Mouse (Mus musculus): ENCODE measurements around the gene Slc7a8. TPM values are rescaled to one million over a fixed set of nuclear protein-coding genes. Genes with fewer than 3 reads are reported as not detected.
A peak's percentile ranks its signal among the peaks of the same experiment; 100 is the strongest.

The Slc7a8 gene
- polyA plus RNA-seq, 1 experiment from 2014 or later = 2.4 TPM

GRCm38 (mm10) chr14:54795901-54796300 is 14.2 kb upstream of the Slc7a8 start:
- H3K27ac ChIP-seq = no peak overlapping the region
- no peak for DNase-seq (ENCODE audit: low spot score)
- WGBS = 83% methylated on average over 1 of the region's 1 CpGs
- peaks cover 18% of the 10 kb centered on the region for H3K4me1 ChIP-seq
- no peaks in the 10 kb centered on the region for H3K27me3 ChIP-seq (ENCODE audit: insufficient read depth, poor library complexity, severe bottlenecking)
- no peaks in the 10 kb centered on the region for H3K36me3 ChIP-seq
- H3K9me3 ChIP-seq = no peaks in the 10 kb centered on the region
- no peak overlapping the region for H3K4me3 ChIP-seq

GRCm38 (mm10) chr14:54793894-54794830 is 12.4 kb upstream of the Slc7a8 start:
- Histone ChIP-seq H3K27ac (no peak overlapping the region), H3K4me3 (no peak overlapping the region), H3K9me3 (no peaks in the 10 kb centered on the region), H3K4me1 (peaks cover 7% of the 10 kb centered on the region), H3K36me3 (no peaks in the 10 kb centered on the region), H3K27me3 (ENCODE audit: insufficient read depth, poor library complexity, severe bottlenecking) (no peaks in the 10 kb centered on the region)
- DNase-seq (ENCODE audit: low spot score) = no peak
- 66% methylated on average over 8 of the region's 8 CpGs for WGBS

DNA sequence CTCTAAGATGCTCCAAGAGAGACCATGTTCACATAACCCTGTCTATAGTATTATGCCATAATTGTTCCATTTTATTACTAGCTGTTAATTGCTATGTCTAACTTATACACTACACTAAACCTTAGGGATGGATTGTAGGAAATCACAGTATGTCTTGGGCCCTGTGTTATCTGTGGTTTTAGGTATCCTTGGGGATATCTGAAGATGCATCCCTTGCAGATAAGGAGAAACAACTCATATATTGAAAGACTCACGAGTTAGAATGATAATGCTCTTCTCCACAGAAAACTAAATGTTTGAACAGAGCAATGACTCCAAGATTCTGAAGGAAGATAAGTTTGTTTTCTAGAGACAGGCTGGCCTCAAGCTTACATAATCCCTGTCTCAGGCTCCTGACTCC is 11.6 kb upstream of the Slc7a8 start:
- Histone ChIP-seq H3K36me3 (no peaks in the 10 kb centered on the region), H3K4me3 (no peak overlapping the region), H3K9me3 (no peaks in the 10 kb centered on the region), H3K27me3 (ENCODE audit: insufficient read depth, poor library complexity, severe bottlenecking) (no peaks in the 10 kb centered on the region), H3K27ac (no peak overlapping the region), H3K4me1 (peaks cover 7% of the 10 kb centered on the region)
- 44% methylated on average over 1 of the region's 1 CpGs for WGBS
- DNase-seq (ENCODE audit: low spot score) = no peak

DNA sequence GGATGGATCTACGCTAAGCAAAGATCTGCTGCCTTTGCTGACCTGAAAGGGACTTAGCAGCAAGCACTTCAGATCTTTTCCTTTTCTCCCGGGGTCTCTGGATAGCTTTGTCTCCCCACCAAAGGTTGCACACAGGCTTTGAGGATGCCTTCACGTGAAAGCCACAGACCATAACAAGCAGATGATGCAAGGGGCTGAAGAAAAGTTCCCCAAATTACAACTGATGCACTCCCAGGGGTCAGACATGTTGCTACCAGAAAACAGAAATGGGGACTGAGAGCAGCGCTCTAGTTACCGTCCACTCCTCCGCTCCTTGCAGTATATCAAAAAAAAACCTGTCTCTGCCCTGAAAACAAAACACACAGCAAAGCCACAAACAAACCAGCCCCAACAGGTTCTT is 10.4 kb upstream of the Slc7a8 start:
- H3K9me3 ChIP-seq = no peaks in the 10 kb centered on the region
- 73% methylated on average over 6 of the region's 6 CpGs for WGBS
- H3K4me3 ChIP-seq = no peak overlapping the region
- peaks cover 7% of the 10 kb centered on the region for H3K4me1 ChIP-seq
- no peaks in the 10 kb centered on the region for H3K36me3 ChIP-seq
- DNase-seq (ENCODE audit: low spot score) = no peak
- no peak overlapping the region for H3K27ac ChIP-seq
- no peaks in the 10 kb centered on the region for H3K27me3 ChIP-seq (ENCODE audit: insufficient read depth, poor library complexity, severe bottlenecking)

DNA sequence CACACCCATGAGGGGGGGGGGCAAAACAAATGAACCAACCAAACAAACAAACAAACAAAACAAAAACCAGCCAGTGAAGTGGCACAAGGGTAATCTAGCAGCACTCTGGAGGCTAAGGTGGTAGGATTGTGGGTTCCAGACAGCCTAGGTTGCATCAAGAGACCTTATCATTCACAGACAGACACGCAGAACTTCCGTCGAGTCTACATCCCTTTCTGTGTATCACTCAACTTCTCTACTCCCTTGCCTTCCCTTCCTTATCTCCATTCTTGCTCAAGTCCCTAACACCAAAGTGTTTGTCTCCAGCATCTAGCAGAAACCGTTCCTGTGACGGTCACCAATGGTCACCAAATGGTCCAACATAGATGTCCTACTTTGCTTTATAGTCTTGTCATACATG is 6.5 kb upstream of the Slc7a8 start:
- WGBS = 84% methylated on average over 5 of the region's 5 CpGs
- no peaks in the 10 kb centered on the region for H3K36me3 ChIP-seq
- no peak overlapping the region for H3K4me3 ChIP-seq

DNA sequence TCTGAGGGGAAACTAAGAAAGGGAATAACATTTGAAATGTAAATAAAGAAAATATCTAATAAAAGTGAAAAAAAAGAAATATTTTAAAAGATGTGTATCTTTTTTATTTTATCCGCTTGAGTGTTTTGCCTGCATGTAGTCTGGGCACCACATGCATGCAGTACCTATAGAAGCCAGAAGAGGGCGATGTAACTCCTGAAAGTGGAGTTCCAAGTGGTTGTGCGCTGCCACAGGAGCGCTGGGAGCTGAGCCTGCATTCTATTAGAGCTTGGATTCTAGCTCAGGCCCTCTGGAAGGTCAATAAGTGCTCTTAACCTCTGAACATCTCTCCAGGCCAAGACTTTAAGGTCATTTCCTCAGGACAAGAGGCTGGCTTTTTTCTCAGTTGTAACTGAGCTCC is 5.5 kb upstream of the Slc7a8 start:
- peaks cover 6% of the 10 kb centered on the region; the same call in 1 of the 2 replicates for H3K27me3 ChIP-seq (ENCODE audit: insufficient read depth, poor library complexity, severe bottlenecking)
- H3K4me1 ChIP-seq = no peaks in the 10 kb centered on the region
- H3K27ac ChIP-seq = no peak overlapping the region
- 44% methylated on average over 4 of the region's 4 CpGs for WGBS
- no peaks in the 10 kb centered on the region for H3K36me3 ChIP-seq
- no peaks in the 10 kb centered on the region for H3K9me3 ChIP-seq
- no peak for DNase-seq (ENCODE audit: low spot score)
- H3K4me3 ChIP-seq = no peak overlapping the region

More for the DNA sequence above, 6.5 kb upstream of the Slc7a8 start:
- no peak overlapping the region for H3K27ac ChIP-seq
- no peak for DNase-seq (ENCODE audit: low spot score)
- H3K27me3 ChIP-seq (ENCODE audit: insufficient read depth, poor library complexity, severe bottlenecking) = no peaks in the 10 kb centered on the region
- no peaks in the 10 kb centered on the region for H3K4me1 ChIP-seq
- no peaks in the 10 kb centered on the region for H3K9me3 ChIP-seq

- peaks cover 13% of the 10 kb centered on the region for H3K27me3 ChIP-seq (ENCODE audit: insufficient read depth, poor library complexity, severe bottlenecking)
- 0 out of 2 replicates have a peak, but pooled peaks cover 5% of the 10 kb centered on the region for H3K4me1 ChIP-seq
- no peak overlapping the region for H3K4me3 ChIP-seq
- H3K27ac ChIP-seq = peak overlapping the region; percentile 69; the same call in 1 of the 2 replicates
- 55% methylated on average over 10 of the region's 10 CpGs for WGBS
- DNase-seq (ENCODE audit: low spot score) = peak; percentile 80
- no peaks in the 10 kb centered on the region for H3K9me3 ChIP-seq
- H3K36me3 ChIP-seq = no peaks in the 10 kb centered on the region
Observed at GRCm38 (mm10) chr14:54786489-54786888, 4.7 kb upstream of the Slc7a8 start.

DNA sequence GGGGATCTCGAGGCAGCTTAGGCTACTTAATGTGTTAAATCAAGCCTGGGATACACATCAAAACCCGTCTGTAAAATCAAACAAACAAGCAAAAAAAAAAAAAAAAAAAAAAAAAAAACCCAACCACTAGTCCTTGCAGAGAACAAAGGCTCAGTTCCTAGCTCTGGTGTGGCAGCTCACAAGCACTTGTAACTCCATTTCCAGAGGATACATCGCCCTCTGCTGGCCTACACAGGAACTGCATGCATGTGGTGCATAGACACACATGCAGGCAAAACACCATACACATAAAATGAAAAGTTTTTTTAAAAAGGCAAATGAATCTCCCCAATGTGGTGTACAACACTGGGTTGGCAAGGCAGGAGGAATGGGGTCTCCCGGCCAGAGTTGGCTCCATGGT is 4.2 kb upstream of the Slc7a8 start:
- Histone ChIP-seq H3K4me1 (peaks cover 8% of the 10 kb centered on the region; the same call in 1 of the 2 replicates), H3K4me3 (no peak overlapping the region), H3K36me3 (no peaks in the 10 kb centered on the region), H3K27ac (peak overlapping the region; percentile 69; the same call in 1 of the 2 replicates), H3K27me3 (ENCODE audit: insufficient read depth, poor library complexity, severe bottlenecking) (peaks cover 15% of the 10 kb centered on the region), H3K9me3 (no peaks in the 10 kb centered on the region)
- no peak for DNase-seq (ENCODE audit: low spot score)
- 49% methylated on average over 4 of the region's 4 CpGs for WGBS

DNA sequence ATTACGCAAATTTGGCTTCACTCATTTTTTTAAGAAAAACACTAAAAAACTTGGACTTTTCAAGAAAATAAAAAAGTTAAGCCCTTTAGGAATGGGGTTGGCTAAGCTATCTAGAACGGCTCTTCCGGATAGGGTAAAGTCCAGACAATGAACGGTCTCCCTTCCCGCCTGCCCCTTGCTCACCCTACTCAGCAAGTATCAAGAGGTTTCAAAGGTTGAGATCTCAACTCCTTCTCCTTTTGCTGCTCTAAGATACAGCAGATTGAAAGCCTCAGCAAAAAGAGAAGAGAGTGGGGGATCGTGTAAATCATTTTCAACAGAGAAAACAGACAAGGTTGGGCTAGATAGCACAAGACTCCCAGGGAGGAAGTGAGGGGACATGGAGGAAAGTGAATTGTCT is 1.2 kb upstream of the Slc7a8 start:
- 79% methylated on average over 6 of the region's 6 CpGs for WGBS
- Histone ChIP-seq H3K36me3 (no peaks in the 10 kb centered on the region), H3K4me3 (no peak overlapping the region), H3K9me3 (no peaks in the 10 kb centered on the region), H3K27ac (no peak overlapping the region), H3K4me1 (peaks cover 16% of the 10 kb centered on the region; the same call in 1 of the 2 replicates), H3K27me3 (ENCODE audit: insufficient read depth, poor library complexity, severe bottlenecking) (peaks cover 28% of the 10 kb centered on the region)
- no peak for DNase-seq (ENCODE audit: low spot score)

- WGBS = 3% methylated on average over 35 of the region's 35 CpGs
- Histone ChIP-seq H3K9me3 (no peaks in the 10 kb centered on the region), H3K4me3 (peak overlapping the region; percentile 65), H3K27ac (peak overlapping the region; percentile 29; the same call in 1 of the 2 replicates), H3K4me1 (peaks cover 16% of the 10 kb centered on the region; the same call in 1 of the 2 replicates), H3K27me3 (ENCODE audit: insufficient read depth, poor library complexity, severe bottlenecking) (peaks cover 28% of the 10 kb centered on the region), H3K36me3 (no peaks in the 10 kb centered on the region)
- DNase-seq (ENCODE audit: low spot score) = no peak
Observed at GRCm38 (mm10) chr14:54780836-54781609, 723 bp downstream of the Slc7a8 start.

- Histone ChIP-seq H3K36me3 (no peaks in the 10 kb centered on the region), H3K4me3 (no peak overlapping the region), H3K9me3 (no peaks in the 10 kb centered on the region), H3K4me1 (peaks cover 16% of the 10 kb centered on the region; the same call in 1 of the 2 replicates), H3K27ac (no peak overlapping the region), H3K27me3 (ENCODE audit: insufficient read depth, poor library complexity, severe bottlenecking) (peaks cover 28% of the 10 kb centered on the region)
- no peak for DNase-seq (ENCODE audit: low spot score)
- 78% methylated on average over 9 of the region's 9 CpGs for WGBS
Observed at GRCm38 (mm10) chr14:54780084-54780483, 1.7 kb downstream of the Slc7a8 start.

DNA sequence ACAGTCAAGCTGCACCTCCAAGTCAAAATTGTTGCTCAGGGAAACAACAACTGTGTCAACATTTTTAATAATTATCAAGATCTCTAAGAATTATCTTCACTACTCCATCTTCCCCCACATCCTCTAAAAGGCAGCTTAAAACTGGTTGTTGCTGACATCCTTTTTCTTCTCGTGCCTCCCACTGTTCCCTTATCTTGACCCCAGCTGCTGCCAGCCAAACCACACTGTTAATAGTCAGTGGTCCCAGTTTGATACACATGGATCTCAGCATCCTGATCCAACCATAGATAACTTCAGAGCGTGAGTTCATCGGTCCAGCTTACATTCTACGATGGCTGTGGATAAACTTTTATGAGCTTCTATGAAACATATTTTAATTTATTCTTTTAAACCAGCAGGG is 3.9 kb downstream of the Slc7a8 start:
- peaks cover 28% of the 10 kb centered on the region for H3K27me3 ChIP-seq (ENCODE audit: insufficient read depth, poor library complexity, severe bottlenecking)
- H3K4me3 ChIP-seq = no peak overlapping the region
- no peak overlapping the region for H3K27ac ChIP-seq
- H3K9me3 ChIP-seq = no peaks in the 10 kb centered on the region
- H3K4me1 ChIP-seq = peaks cover 21% of the 10 kb centered on the region; the same call in 1 of the 2 replicates
- 59% methylated on average over 4 of the region's 4 CpGs for WGBS
- H3K36me3 ChIP-seq = no peaks in the 10 kb centered on the region
- DNase-seq (ENCODE audit: low spot score) = no peak

- Histone ChIP-seq H3K36me3 (no peaks in the 10 kb centered on the region), H3K27me3 (ENCODE audit: insufficient read depth, poor library complexity, severe bottlenecking) (peaks cover 17% of the 10 kb centered on the region), H3K27ac (no peak overlapping the region), H3K9me3 (no peaks in the 10 kb centered on the region), H3K4me3 (no peak overlapping the region), H3K4me1 (peaks cover 26% of the 10 kb centered on the region; the same call in 1 of the 2 replicates)
- no peak for DNase-seq (ENCODE audit: low spot score)
- 63% methylated on average over 5 of the region's 5 CpGs for WGBS
Observed at GRCm38 (mm10) chr14:54776768-54777167, 5.0 kb downstream of the Slc7a8 start.
